Mouse (Mus musculus) E14TG2a.4 (cell line): ENCODE results near the gene 4930518I15Rik.

Experiments
- CTCF ChIP-seq: conservative IDR thresholded peaks from 2 replicates; pipeline ENCODE4 v1.5.1; 2014; ENCODE audit warnings: low read length
- NANOG ChIP-seq: IDR thresholded peaks from 2 replicates; pipeline ENCODE4 v1.6.1; 2014; ENCODE audit warnings: borderline replicate concordance, low read length, mixed read lengths
- POU5F1 ChIP-seq: IDR thresholded peaks from 2 replicates; pipeline ENCODE4 v1.6.1; 2014; ENCODE audit warnings: low read length, borderline replicate concordance

DNA sequence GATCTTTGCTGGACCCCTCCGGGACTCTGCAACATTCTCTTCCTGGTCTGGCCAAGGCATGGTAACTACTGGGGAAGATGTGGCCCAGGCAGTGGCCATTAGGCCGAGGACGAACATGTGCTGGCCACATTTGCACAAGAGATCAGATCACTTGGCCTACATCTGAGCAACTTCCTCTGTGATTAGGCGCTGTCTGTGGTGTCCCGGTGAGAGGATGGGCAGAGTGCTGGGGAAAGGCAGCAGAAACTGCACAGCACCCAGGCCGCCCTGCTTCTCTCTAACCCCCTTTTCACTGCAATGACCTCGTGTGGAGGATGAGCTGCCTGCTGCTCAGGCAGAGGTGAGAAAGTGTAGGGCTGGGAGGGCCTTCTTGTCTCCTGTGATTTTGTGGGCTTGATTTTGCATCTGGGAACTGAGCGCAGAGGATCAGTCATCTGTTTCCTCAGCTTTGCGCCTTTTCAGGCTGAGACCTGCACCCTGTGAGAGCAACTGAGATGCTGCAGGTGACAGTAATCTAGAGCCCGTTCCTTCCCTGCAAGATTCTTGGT lies 28.4 kb upstream of the 4930518I15Rik start:
- TF ChIP-seq CTCF (no peak), NANOG (no peak), POU5F1 (no peak)
